Mouse (Mus musculus) G1E (cell line): Measurements from ENCODE around the gene Anapc2. TPM values are rescaled to one million over a fixed set of nuclear protein-coding genes. Genes with fewer than 3 reads are reported as not detected.
A peak's percentile ranks its signal among the peaks of the same experiment; 100 is the strongest.

Source experiments
- ATAC-seq: 2 replicates; pipeline ENCODE4 v1.8.0; 2016; ENCODE audit warnings: mild to moderate bottlenecking; ENCODE audit not compliant: insufficient number of reproducible peaks, poor library complexity, low FRiP score, severe bottlenecking; ENCODE audit errors: extremely low read depth
- DNase-seq: peaks from one replicate; pipeline ENCODE4 v3.0.0; 2012; ENCODE audit warnings: low spot score
- H3K27me3 ChIP-seq: 2 replicates; pipeline ENCODE4 v1.6.1; 2012; ENCODE audit warnings: mild to moderate bottlenecking, low read length, inconsistent platforms; ENCODE audit not compliant: insufficient read depth
- H3K36me3 ChIP-seq: replicated peaks from 2 replicates; pipeline ENCODE3; 2012; ENCODE audit warnings: mild to moderate bottlenecking, inconsistent platforms
- H3K4me1 ChIP-seq: 2 replicates; pipeline ENCODE4 v1.6.1; 2012; ENCODE audit warnings: low read depth, low read length, inconsistent platforms, mixed read lengths; ENCODE audit not compliant: insufficient read depth
- H3K4me3 ChIP-seq: 2 replicates; pipeline ENCODE4 v1.5.1; 2012; ENCODE audit warnings: low read depth, mild to moderate bottlenecking, inconsistent platforms, low read length, moderate library complexity, mixed read lengths
- H3K9me3 ChIP-seq: replicated peaks from 2 replicates; pipeline ENCODE4 v1.6.1; 2012; ENCODE audit warnings: inconsistent platforms
- CTCF ChIP-seq: IDR thresholded peaks from 2 replicates; pipeline ENCODE4 v1.5.1; 2012; ENCODE audit warnings: low read depth, low read length, inconsistent platforms, mixed read lengths
- GATA1 ChIP-seq: IDR thresholded peaks from 2 replicates; pipeline ENCODE4 v1.6.1; 2012; ENCODE audit warnings: borderline replicate concordance, low read length, inconsistent platforms, mixed read lengths
- GATA2 ChIP-seq: IDR thresholded peaks from 2 replicates; pipeline ENCODE4 v1.6.1; 2012; ENCODE audit warnings: low read depth, low read length, inconsistent platforms, borderline replicate concordance
- POLR2AphosphoS5 ChIP-seq: IDR thresholded peaks from 2 replicates; pipeline ENCODE4 v1.6.1; 2012; ENCODE audit warnings: low read depth, low read length, inconsistent platforms; ENCODE audit not compliant: insufficient replicate concordance
- TAL1 ChIP-seq: conservative IDR thresholded peaks from 2 replicates; pipeline ENCODE4 v1.6.1; 2012; ENCODE audit warnings: low read depth, low read length, inconsistent platforms, mixed read lengths
- polyA plus RNA-seq: library from polyadenylated mRNA; stranded (reverse); fragments of >175 nt; gene quantifications from 2 replicates; pipeline ENCODE4 v1.2.3, GENCODE M21; 2012
- total RNA-seq, 2 experiments: library from RNA; stranded (forward) in 1 of 2; stranded (reverse) in 1 of 2; fragments of 200-1000 nt in 1 of 2; fragments of >200 nt in 1 of 2; fragmentation: Nextera tagmentation in 1 of 2; gene quantifications; 2 replicates each; pipeline ENCODE4 v1.2.3; 2014 to 2017

Anapc2 gene
- total and polyA plus RNA-seq, 3 experiments: 19.7 to 50.3 (median 25.3) TPM

DNA sequence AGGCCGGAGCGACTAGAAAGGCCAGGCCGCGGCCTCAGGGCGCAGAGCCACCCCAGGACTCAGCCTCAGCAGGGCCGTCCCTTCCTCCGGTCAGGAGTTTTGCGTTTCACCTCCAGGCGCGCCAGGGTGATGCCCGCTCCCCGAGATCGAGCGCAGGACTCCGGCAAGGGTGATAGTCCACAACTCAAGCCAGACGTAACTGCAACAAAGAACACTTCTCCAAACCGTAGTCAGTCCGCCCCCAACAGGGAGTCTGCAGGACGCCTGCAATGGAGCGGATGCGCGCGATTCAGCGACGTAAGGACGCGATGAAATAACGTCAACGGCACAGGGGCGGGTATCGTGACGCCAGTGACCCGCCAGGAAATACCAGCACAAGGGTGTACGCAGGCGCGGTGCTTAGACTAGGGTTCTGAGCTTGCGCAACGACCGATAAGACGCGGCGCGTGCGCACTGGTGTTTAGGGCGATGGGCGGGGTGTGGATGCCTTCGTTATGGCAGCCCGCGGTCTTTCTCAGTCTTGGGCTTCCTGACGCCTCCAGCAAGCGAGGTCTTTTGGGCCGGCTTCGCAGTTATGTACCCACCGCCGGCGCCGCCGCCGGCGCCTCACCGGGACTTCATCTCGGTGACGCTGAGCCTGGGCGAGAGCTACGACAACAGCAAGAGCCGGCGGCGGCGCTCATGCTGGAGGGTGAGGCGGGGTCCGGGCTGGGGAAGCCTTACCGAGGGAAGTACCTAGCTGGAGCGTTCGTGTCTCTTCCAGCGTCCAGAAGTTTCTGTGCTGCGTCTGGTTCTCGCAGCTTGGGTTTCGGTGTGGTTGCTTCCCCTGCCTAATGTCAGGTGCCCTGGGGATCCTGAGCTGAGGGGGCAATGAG, 60.2 kb downstream of the Anapc2 start, which contains the start of gene Man1b1:
TSS of gene Man1b1 (plus strand) at position 53 of the 875 bp plus-strand sequence.
- Histone ChIP-seq H3K27me3 (no peaks in the 10 kb centered on the region), H3K9me3 (no peaks in the 10 kb centered on the region), H3K4me1 (peaks cover 40% of the 10 kb centered on the region), H3K36me3 (peaks cover 41% of the 10 kb centered on the region), H3K4me3 (peak within 1 kb of the TSS; percentile 97)
- ATAC-seq (peak; percentile 97), DNase-seq (peak; percentile 96)
- no peak for TF ChIP-seq GATA1
- no peak for TF ChIP-seq POLR2AphosphoS5
- no peak for TF ChIP-seq GATA2
- no peak for TF ChIP-seq TAL1
- no peak for TF ChIP-seq CTCF

DNA sequence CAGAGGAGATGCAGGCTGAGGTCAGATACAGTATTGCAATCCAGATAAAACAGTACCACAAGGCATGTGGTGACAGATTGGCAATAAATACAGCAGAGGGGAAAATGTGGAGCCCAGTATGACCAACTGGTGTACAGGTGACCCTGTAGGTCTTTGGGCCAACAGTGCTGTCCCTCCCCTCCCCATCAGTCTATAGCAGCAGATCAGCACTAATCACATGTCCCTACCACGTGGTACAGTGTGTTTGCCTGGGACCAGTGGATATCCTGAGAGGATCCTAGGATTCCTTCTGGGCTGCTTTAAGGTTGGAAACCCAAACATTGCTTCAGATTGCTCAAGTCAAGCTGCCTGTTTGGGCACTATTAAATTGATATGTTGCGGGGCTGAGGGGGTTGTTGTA, 61.3 kb downstream of the Anapc2 start:
- DNase-seq: no peak
- H3K9me3 ChIP-seq: no peaks in the 10 kb centered on the region
- H3K36me3 ChIP-seq: peaks cover 52% of the 10 kb centered on the region
- ATAC-seq: no peak
- H3K27me3 ChIP-seq: no peaks in the 10 kb centered on the region
- TF ChIP-seq GATA2 (no peak), POLR2AphosphoS5 (no peak), GATA1 (no peak), CTCF (no peak), TAL1 (no peak)
- H3K4me3 ChIP-seq: peak overlapping the region; percentile 97
- H3K4me1 ChIP-seq: peaks cover 40% of the 10 kb centered on the region

Other genes with a start within 250 kb of the Anapc2 start
Only the 20 nearest of the 34 such genes appear.
- not detected in 2 replicates for gene Nrarp, start 91.7 kb upstream of the Anapc2 start, total RNA-seq (2014; fragmentation: Nextera tagmentation)
- gene Nrarp, start 91.7 kb upstream of the Anapc2 start, total RNA-seq (2017): 0.16 TPM in 1 of 2 replicates, not detected in the other
- gene Nrarp, start 91.7 kb upstream of the Anapc2 start, polyA plus RNA-seq: not detected in 2 replicates
- gene Tor4a, start 75.6 kb upstream of the Anapc2 start, total RNA-seq (2014; fragmentation: Nextera tagmentation): 13.3 and 17.2 TPM in 2 replicates
- 33.2 and 33.8 TPM in 2 replicates for gene Tor4a, start 75.6 kb upstream of the Anapc2 start, total RNA-seq (2017)
- 10.8 and 12.3 TPM in 2 replicates for gene Tor4a, start 75.6 kb upstream of the Anapc2 start, polyA plus RNA-seq
- 30.6 and 80.7 TPM in 2 replicates for gene Nelfb, start 61.0 kb upstream of the Anapc2 start, total RNA-seq (2014; fragmentation: Nextera tagmentation)
- gene Nelfb, start 61.0 kb upstream of the Anapc2 start, total RNA-seq (2017): 54.6 and 60.9 TPM in 2 replicates
- 26.9 and 27.0 TPM in 2 replicates for gene Nelfb, start 61.0 kb upstream of the Anapc2 start, polyA plus RNA-seq
- gene Stpg3, start 57.8 kb upstream of the Anapc2 start, total RNA-seq (2014; fragmentation: Nextera tagmentation): not detected in 2 replicates
- not detected in 2 replicates for gene Stpg3, start 57.8 kb upstream of the Anapc2 start, total RNA-seq (2017)
- not detected in 2 replicates for gene Stpg3, start 57.8 kb upstream of the Anapc2 start, polyA plus RNA-seq
- not detected in 2 replicates for gene Fam166a, start 53.7 kb upstream of the Anapc2 start, total RNA-seq (2014; fragmentation: Nextera tagmentation)
- gene Fam166a, start 53.7 kb upstream of the Anapc2 start, total RNA-seq (2017): not detected in 2 replicates
- 0.20 TPM in 1 of 2 replicates, not detected in the other for gene Fam166a, start 53.7 kb upstream of the Anapc2 start, polyA plus RNA-seq
- gene Tubb4b, start 47.8 kb upstream of the Anapc2 start, total RNA-seq (2014; fragmentation: Nextera tagmentation): 367 and 427 TPM in 2 replicates
- 799 and 1,022 TPM in 2 replicates for gene Tubb4b, start 47.8 kb upstream of the Anapc2 start, total RNA-seq (2017)
- 414 and 639 TPM in 2 replicates for gene Tubb4b, start 47.8 kb upstream of the Anapc2 start, polyA plus RNA-seq
- gene Slc34a3, start 38.1 kb upstream of the Anapc2 start, total RNA-seq (2014; fragmentation: Nextera tagmentation): 0.63 TPM in 1 of 2 replicates, not detected in the other
- not detected in 2 replicates for gene Slc34a3, start 38.1 kb upstream of the Anapc2 start, total RNA-seq (2017)
- gene Slc34a3, start 38.1 kb upstream of the Anapc2 start, polyA plus RNA-seq: 0.91 and 0.95 TPM in 2 replicates
- gene Rnf224, start 35.7 kb upstream of the Anapc2 start, total RNA-seq (2014; fragmentation: Nextera tagmentation): not detected in 2 replicates
- gene Rnf224, start 35.7 kb upstream of the Anapc2 start, total RNA-seq (2017): 0.35 and 0.66 TPM in 2 replicates
- 0.09 and 0.13 TPM in 2 replicates for gene Rnf224, start 35.7 kb upstream of the Anapc2 start, polyA plus RNA-seq
- gene Rnf208, start 30.2 kb upstream of the Anapc2 start, total RNA-seq (2014; fragmentation: Nextera tagmentation): 14.7 and 18.4 TPM in 2 replicates
- gene Rnf208, start 30.2 kb upstream of the Anapc2 start, total RNA-seq (2017): 0.22 and 0.41 TPM in 2 replicates
- gene Rnf208, start 30.2 kb upstream of the Anapc2 start, polyA plus RNA-seq: 54.7 and 72.0 TPM in 2 replicates
- gene Cysrt1, start 30.0 kb upstream of the Anapc2 start, total RNA-seq (2014; fragmentation: Nextera tagmentation): not detected in 2 replicates
- gene Cysrt1, start 30.0 kb upstream of the Anapc2 start, total RNA-seq (2017): not detected in 2 replicates
- not detected in 2 replicates for gene Cysrt1, start 30.0 kb upstream of the Anapc2 start, polyA plus RNA-seq
- 5.6 and 6.3 TPM in 2 replicates for gene AL732309.1, start 25.6 kb upstream of the Anapc2 start, total RNA-seq (2014; fragmentation: Nextera tagmentation)
- 2.6 and 4.2 TPM in 2 replicates for gene AL732309.1, start 25.6 kb upstream of the Anapc2 start, total RNA-seq (2017)
- 1.4 TPM in 1 of 2 replicates, not detected in the other for gene AL732309.1, start 25.6 kb upstream of the Anapc2 start, polyA plus RNA-seq
- gene Tmem203, start 17.0 kb upstream of the Anapc2 start, total RNA-seq (2014; fragmentation: Nextera tagmentation): 13.7 and 14.6 TPM in 2 replicates
- gene Tmem203, start 17.0 kb upstream of the Anapc2 start, total RNA-seq (2017): 15.5 and 17.1 TPM in 2 replicates
- 7.8 and 10.0 TPM in 2 replicates for gene Tmem203, start 17.0 kb upstream of the Anapc2 start, polyA plus RNA-seq
- gene Tprn, start 9.9 kb upstream of the Anapc2 start, total RNA-seq (2014; fragmentation: Nextera tagmentation): 13.6 and 22.0 TPM in 2 replicates
- gene Tprn, start 9.9 kb upstream of the Anapc2 start, total RNA-seq (2017): 8.1 and 10.0 TPM in 2 replicates
- 51.5 and 52.8 TPM in 2 replicates for gene Tprn, start 9.9 kb upstream of the Anapc2 start, polyA plus RNA-seq
- 35.9 and 47.0 TPM in 2 replicates for gene Ssna1, start within 50 bp of the Anapc2 start, total RNA-seq (2014; fragmentation: Nextera tagmentation)
- gene Ssna1, start within 50 bp of the Anapc2 start, total RNA-seq (2017): 100 and 107 TPM in 2 replicates
- gene Ssna1, start within 50 bp of the Anapc2 start, polyA plus RNA-seq: 237 and 259 TPM in 2 replicates
- gene Tmem210, start 15.7 kb downstream of the Anapc2 start, total RNA-seq (2014; fragmentation: Nextera tagmentation): not detected in 2 replicates
- not detected in 2 replicates for gene Tmem210, start 15.7 kb downstream of the Anapc2 start, total RNA-seq (2017)
- not detected in 2 replicates for gene Tmem210, start 15.7 kb downstream of the Anapc2 start, polyA plus RNA-seq
- not detected in 2 replicates for gene Lrrc26, start 17.4 kb downstream of the Anapc2 start, total RNA-seq (2014; fragmentation: Nextera tagmentation)
- not detected in 2 replicates for gene Lrrc26, start 17.4 kb downstream of the Anapc2 start, total RNA-seq (2017)
- gene Lrrc26, start 17.4 kb downstream of the Anapc2 start, polyA plus RNA-seq: not detected in 2 replicates
- gene Grin1, start 46.7 kb downstream of the Anapc2 start, total RNA-seq (2014; fragmentation: Nextera tagmentation): 1.7 TPM in 1 of 2 replicates, not detected in the other
- 0.17 and 0.33 TPM in 2 replicates for gene Grin1, start 46.7 kb downstream of the Anapc2 start, total RNA-seq (2017)
- 0.68 and 0.73 TPM in 2 replicates for gene Grin1, start 46.7 kb downstream of the Anapc2 start, polyA plus RNA-seq
- gene Man1b1, start 59.9 kb downstream of the Anapc2 start, total RNA-seq (2014; fragmentation: Nextera tagmentation): 38.3 and 47.0 TPM in 2 replicates
- gene Man1b1, start 59.9 kb downstream of the Anapc2 start, total RNA-seq (2017): 45.3 and 57.2 TPM in 2 replicates
- gene Man1b1, start 59.9 kb downstream of the Anapc2 start, polyA plus RNA-seq: 9.9 and 18.0 TPM in 2 replicates
- gene Dpp7, start 83.9 kb downstream of the Anapc2 start, total RNA-seq (2014; fragmentation: Nextera tagmentation): 5.5 and 8.6 TPM in 2 replicates
- 71.4 and 95.5 TPM in 2 replicates for gene Dpp7, start 83.9 kb downstream of the Anapc2 start, total RNA-seq (2017)
- gene Dpp7, start 83.9 kb downstream of the Anapc2 start, polyA plus RNA-seq: 4.5 and 7.7 TPM in 2 replicates
- 51.2 and 53.9 TPM in 2 replicates for gene Uap1l1, start 93.2 kb downstream of the Anapc2 start, total RNA-seq (2014; fragmentation: Nextera tagmentation)
- 56.4 and 118 TPM in 2 replicates for gene Uap1l1, start 93.2 kb downstream of the Anapc2 start, total RNA-seq (2017)
- 21.0 and 22.8 TPM in 2 replicates for gene Uap1l1, start 93.2 kb downstream of the Anapc2 start, polyA plus RNA-seq